Mouse (Mus musculus): ENCODE measurements at regions not wholly inside any gene's neighbourhood (a gene's known extent, or its start where the extent isn't known, plus 50 kb on each side); places are given as distances from the start of the nearest gene placed in this dataset.

DNA sequence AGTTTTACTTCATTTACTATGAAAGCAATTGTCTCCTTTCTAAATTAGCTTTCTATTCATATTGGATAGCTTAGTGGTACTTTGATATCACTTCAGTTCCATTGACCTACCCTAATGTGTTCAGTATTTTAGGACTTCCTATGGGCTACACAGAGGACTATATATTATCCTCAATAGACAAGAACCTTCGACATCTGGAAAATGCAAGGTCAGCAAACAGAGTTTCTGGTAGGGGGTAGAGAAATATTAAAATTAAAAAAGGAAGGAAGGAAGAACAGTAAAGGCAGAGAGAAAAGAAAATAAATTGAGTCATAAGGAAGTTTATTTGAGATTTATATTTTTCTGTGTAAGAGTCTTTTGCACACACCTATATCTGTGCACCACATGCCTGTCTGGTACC is 107.4 kb upstream of the Insig1 start:
- H3K4me3 ChIP-seq (ENCODE audit: low read depth, low read length), result no peak overlapping the region
- H3K9ac ChIP-seq (replicated peaks; ENCODE audit: low read depth, low read length), result no peak overlapping the region
- no peaks in the 10 kb centered on the region for H3K9me3 ChIP-seq (replicated peaks; ENCODE audit: control insufficient read depth, low read length)
- H3K4me1 ChIP-seq (ENCODE audit: control insufficient read depth, insufficient read depth), result no peaks in the 10 kb centered on the region
- H3K36me3 ChIP-seq (replicated peaks; ENCODE audit: control insufficient read depth, insufficient read depth, low read length), result no peaks in the 10 kb centered on the region
- 69% methylated on average over 1 of the region's 1 CpGs for WGBS
- H3K27ac ChIP-seq (ENCODE audit: low read depth), result no peak overlapping the region
- ATAC-seq (ENCODE audit: insufficient read depth, low read depth), result no peak
- no peaks in the 10 kb centered on the region for H3K27me3 ChIP-seq (ENCODE audit: control insufficient read depth, insufficient read depth, low read length)
- DNase-seq (ENCODE audit: low spot score), result no peak
- TF ChIP-seq CTCF (IDR thresholded peaks at IDR 0.05; ENCODE audit: low read depth), result no peak
- no peak for TF ChIP-seq EP300 (IDR thresholded peaks at IDR 0.05; ENCODE audit: low read depth)
- H3K4me2 ChIP-seq (ENCODE audit: low read depth, low read length), result no peak overlapping the region

GRCm38 (mm10) chr5:27995186-27995585 is 76.0 kb upstream of the Insig1 start:
- ATAC-seq (ENCODE audit: insufficient read depth, low read depth) (no peak), DNase-seq (ENCODE audit: low spot score) (peak; percentile 41)
- 13% methylated on average over 2 of the region's 2 CpGs for WGBS
- peak; percentile 96 for TF ChIP-seq CTCF (IDR thresholded peaks at IDR 0.05; ENCODE audit: low read depth)
- no peak for TF ChIP-seq EP300 (IDR thresholded peaks at IDR 0.05; ENCODE audit: low read depth)
- H3K9ac ChIP-seq (replicated peaks; ENCODE audit: low read depth, low read length), result no peak overlapping the region
- no peaks in the 10 kb centered on the region for H3K9me3 ChIP-seq (replicated peaks; ENCODE audit: control insufficient read depth, low read length)
- H3K36me3 ChIP-seq (replicated peaks; ENCODE audit: control insufficient read depth, insufficient read depth, low read length), result no peaks in the 10 kb centered on the region
- no peak overlapping the region for H3K27ac ChIP-seq (ENCODE audit: low read depth)
- no peak overlapping the region for H3K4me2 ChIP-seq (ENCODE audit: low read depth, low read length)
- no peaks in the 10 kb centered on the region for H3K4me1 ChIP-seq (ENCODE audit: control insufficient read depth, insufficient read depth)
- H3K4me3 ChIP-seq (ENCODE audit: low read depth, low read length), result no peak overlapping the region
- no peaks in the 10 kb centered on the region for H3K27me3 ChIP-seq (ENCODE audit: control insufficient read depth, insufficient read depth, low read length)

GRCm38 (mm10) chr5:27997751-27998150 is 73.4 kb upstream of the Insig1 start:
- TF ChIP-seq EP300 (IDR thresholded peaks at IDR 0.05; ENCODE audit: low read depth) (no peak), CTCF (IDR thresholded peaks at IDR 0.05; ENCODE audit: low read depth) (no peak)
- H3K4me3 ChIP-seq (ENCODE audit: low read depth, low read length), result no peak overlapping the region
- ATAC-seq (ENCODE audit: insufficient read depth, low read depth) (no peak), DNase-seq (ENCODE audit: low spot score) (no peak)
- H3K9me3 ChIP-seq (replicated peaks; ENCODE audit: control insufficient read depth, low read length), result no peaks in the 10 kb centered on the region
- no peaks in the 10 kb centered on the region for H3K27me3 ChIP-seq (ENCODE audit: control insufficient read depth, insufficient read depth, low read length)
- H3K36me3 ChIP-seq (replicated peaks; ENCODE audit: control insufficient read depth, insufficient read depth, low read length), result no peaks in the 10 kb centered on the region
- H3K4me2 ChIP-seq (ENCODE audit: low read depth, low read length), result no peak overlapping the region
- H3K9ac ChIP-seq (replicated peaks; ENCODE audit: low read depth, low read length), result no peak overlapping the region
- H3K4me1 ChIP-seq (ENCODE audit: control insufficient read depth, insufficient read depth), result no peaks in the 10 kb centered on the region
- no peak overlapping the region for H3K27ac ChIP-seq (ENCODE audit: low read depth)
- WGBS, result 78% methylated on average over 8 of the region's 8 CpGs

- Histone ChIP-seq H3K4me3 (ENCODE audit: low read depth, low read length) (no peak overlapping the region), H3K4me1 (ENCODE audit: control insufficient read depth, insufficient read depth) (no peaks in the 10 kb centered on the region), H3K27ac (ENCODE audit: low read depth) (no peak overlapping the region), H3K4me2 (ENCODE audit: low read depth, low read length) (no peak overlapping the region), H3K9me3 (replicated peaks; ENCODE audit: control insufficient read depth, low read length) (no peaks in the 10 kb centered on the region), H3K27me3 (ENCODE audit: control insufficient read depth, insufficient read depth, low read length) (no peaks in the 10 kb centered on the region), H3K9ac (replicated peaks; ENCODE audit: low read depth, low read length) (no peak overlapping the region), H3K36me3 (replicated peaks; ENCODE audit: control insufficient read depth, insufficient read depth, low read length) (no peaks in the 10 kb centered on the region)
- no peak for DNase-seq (ENCODE audit: low spot score)
- 73% methylated on average over 1 of the region's 1 CpGs for WGBS
- TF ChIP-seq CTCF (IDR thresholded peaks at IDR 0.05; ENCODE audit: low read depth) (no peak; the same call in 1 of the 2 replicates), EP300 (IDR thresholded peaks at IDR 0.05; ENCODE audit: low read depth) (no peak)
- no peak for ATAC-seq (ENCODE audit: insufficient read depth, low read depth)
Measured at GRCm38 (mm10) chr5:28002922-28003321, 68.2 kb upstream of the Insig1 start.

- ATAC-seq (ENCODE audit: insufficient read depth, low read depth) (peak; percentile 20; the same call in 1 of the 2 replicates), DNase-seq (ENCODE audit: low spot score) (no peak)
- Histone ChIP-seq H3K9ac (replicated peaks; ENCODE audit: low read depth, low read length) (no peak overlapping the region), H3K36me3 (replicated peaks; ENCODE audit: control insufficient read depth, insufficient read depth, low read length) (no peaks in the 10 kb centered on the region), H3K9me3 (replicated peaks; ENCODE audit: control insufficient read depth, low read length) (no peaks in the 10 kb centered on the region), H3K4me3 (ENCODE audit: low read depth, low read length) (no peak overlapping the region), H3K27ac (ENCODE audit: low read depth) (no peak overlapping the region), H3K4me2 (ENCODE audit: low read depth, low read length) (no peak overlapping the region), H3K4me1 (ENCODE audit: control insufficient read depth, insufficient read depth) (no peaks in the 10 kb centered on the region), H3K27me3 (ENCODE audit: control insufficient read depth, insufficient read depth, low read length) (no peaks in the 10 kb centered on the region)
- WGBS, result 63% methylated on average over 6 of the region's 6 CpGs
- no peak for TF ChIP-seq CTCF (IDR thresholded peaks at IDR 0.05; ENCODE audit: low read depth)
- no peak for TF ChIP-seq EP300 (IDR thresholded peaks at IDR 0.05; ENCODE audit: low read depth)
Measured at GRCm38 (mm10) chr5:28003756-28004486, 67.2 kb upstream of the Insig1 start.

GRCm38 (mm10) chr5:28004487-28004827 is 66.7 kb upstream of the Insig1 start:
- H3K9me3 ChIP-seq (replicated peaks; ENCODE audit: control insufficient read depth, low read length), result no peaks in the 10 kb centered on the region
- no peaks in the 10 kb centered on the region for H3K36me3 ChIP-seq (replicated peaks; ENCODE audit: control insufficient read depth, insufficient read depth, low read length)
- no peaks in the 10 kb centered on the region for H3K27me3 ChIP-seq (ENCODE audit: control insufficient read depth, insufficient read depth, low read length)
- no peak overlapping the region for H3K4me2 ChIP-seq (ENCODE audit: low read depth, low read length)
- H3K4me3 ChIP-seq (ENCODE audit: low read depth, low read length), result no peak overlapping the region
- ATAC-seq (ENCODE audit: insufficient read depth, low read depth) (no peak), DNase-seq (ENCODE audit: low spot score) (no peak)
- TF ChIP-seq CTCF (IDR thresholded peaks at IDR 0.05; ENCODE audit: low read depth) (no peak), EP300 (IDR thresholded peaks at IDR 0.05; ENCODE audit: low read depth) (no peak)
- no peaks in the 10 kb centered on the region for H3K4me1 ChIP-seq (ENCODE audit: control insufficient read depth, insufficient read depth)
- no peak overlapping the region for H3K27ac ChIP-seq (ENCODE audit: low read depth)
- H3K9ac ChIP-seq (replicated peaks; ENCODE audit: low read depth, low read length), result no peak overlapping the region
